11 mouse cellular contexts compared by ENCODE assay signal in genomic region chr9:21609861-21610260, GRCm38 (mm10). TPM values are rescaled to one million over a fixed set of nuclear protein-coding genes. Genes with fewer than 3 reads are reported as not detected.
DNase-seq lines count a peak whose midpoint lies in the region; ATAC-seq and TF ChIP-seq lines count a peak whose summit lies in the region.
"Had no signal": no experiment of that assay in that cellular context is flagged by ENCODE, and none has a peak within 500 bp of the region (broad histone marks: within the 10 kb centered on the region; RNA-seq: fewer than 3 reads in every experiment).

No protein-coding gene starts in this region.

- no peak overlapping the region for H3K4me2 ChIP-seq in midbrain, embryonic 15.5 days
- H3K4me2 ChIP-seq in forebrain, embryonic 13.5 days = no peak overlapping the region
- H3K4me2 ChIP-seq: embryonic facial prominence, embryonic 12.5 days; heart, embryonic 15.5 days had no signal

- H3ac ChIP-seq in C2C12 (ENCODE audit: control insufficient read depth, insufficient read length, low read depth) = no peak overlapping the region

- H3K79me3 ChIP-seq in C2C12 (ENCODE audit: low read depth) = no peaks in the 10 kb centered on the region

- peaks cover 4% of the 10 kb centered on the region for H3K79me2 ChIP-seq in C2C12 (ENCODE audit: control insufficient read depth, insufficient read depth)

- no peaks in the 10 kb centered on the region for H3K9me3 ChIP-seq in midbrain, embryonic 15.5 days
- H3K9me3 ChIP-seq in forebrain, embryonic 13.5 days (replicated peaks) = no peaks in the 10 kb centered on the region
- H3K9me3 ChIP-seq: embryonic facial prominence, embryonic 12.5 days; heart, embryonic 15.5 days had no signal

- DNase-seq in 3134 (ENCODE audit: extremely low read depth, insufficient read length, low spot score) = peak; percentile 64
- peak; percentile 92 for DNase-seq in induced T-regulatory cell, adult 2 months (ENCODE audit: low read depth)
- peak; percentile 87 to 88 for DNase-seq in natural killer cell, adult 2 months (ENCODE audit: low spot score in 2 of 2)
- DNase-seq in gastrocnemius, postnatal 25 days = no peak
- DNase-seq in embryo, embryonic 10.5 days (ENCODE audit: low spot score) = no peak
- DNase-seq: kidney, adult 11 months had no signal

- H3K36me3 ChIP-seq in C2C12 (ENCODE audit: control insufficient read depth, insufficient read depth) = no peaks in the 10 kb centered on the region
- H3K36me3 ChIP-seq in midbrain, embryonic 15.5 days (replicated peaks) = no peaks in the 10 kb centered on the region
- H3K36me3 ChIP-seq in forebrain, embryonic 13.5 days (ENCODE audit: poor library complexity, severe bottlenecking) = no peaks in the 10 kb centered on the region
- H3K36me3 ChIP-seq: embryonic facial prominence, embryonic 12.5 days; heart, embryonic 15.5 days had no signal

- H3K4me3 ChIP-seq in C2C12 (ENCODE audit: insufficient read depth, poor library complexity, severe bottlenecking) = no peak overlapping the region
- no peak overlapping the region for H3K4me3 ChIP-seq in midbrain, embryonic 15.5 days
- no peak overlapping the region for H3K4me3 ChIP-seq in forebrain, embryonic 13.5 days
- H3K4me3 ChIP-seq: embryonic facial prominence, embryonic 12.5 days; heart, embryonic 15.5 days had no signal

- 88% methylated on average over 1 of the region's 1 CpGs for WGBS in midbrain, embryonic 15.5 days
- 94% methylated on average over 1 of the region's 1 CpGs for WGBS in forebrain, embryonic 13.5 days

- ATAC-seq in midbrain, embryonic 15.5 days (replicated peaks) = no peak
- no peak for ATAC-seq in forebrain, embryonic 13.5 days

- H3K27ac ChIP-seq in midbrain, embryonic 15.5 days = no peak overlapping the region
- no peak overlapping the region for H3K27ac ChIP-seq in forebrain, embryonic 13.5 days
- H3K27ac ChIP-seq: embryonic facial prominence, embryonic 12.5 days; heart, embryonic 15.5 days had no signal

- no peak for TF ChIP-seq CTCF in C2C12 (IDR thresholded peaks at IDR 0.05; ENCODE audit: control insufficient read depth, insufficient read depth, insufficient read length)

- peaks cover 1% of the 10 kb centered on the region; the same call in 1 of the 2 replicates for H3K4me1 ChIP-seq in midbrain, embryonic 15.5 days
- H3K4me1 ChIP-seq in forebrain, embryonic 13.5 days = peaks cover 2% of the 10 kb centered on the region; the same call in 1 of the 2 replicates
- H3K4me1 ChIP-seq: embryonic facial prominence, embryonic 12.5 days had no signal

- H3K27me3 ChIP-seq in C2C12 (ENCODE audit: control insufficient read depth, insufficient read depth, insufficient read length) = no peaks in the 10 kb centered on the region
- no peaks in the 10 kb centered on the region for H3K27me3 ChIP-seq in midbrain, embryonic 15.5 days (replicated peaks)
- H3K27me3 ChIP-seq in forebrain, embryonic 13.5 days = no peaks in the 10 kb centered on the region
- H3K27me3 ChIP-seq: embryonic facial prominence, embryonic 12.5 days; heart, embryonic 15.5 days had no signal

- H3K9ac ChIP-seq in midbrain, embryonic 15.5 days = no peak overlapping the region
- H3K9ac ChIP-seq in forebrain, embryonic 13.5 days = no peak overlapping the region
- H3K9ac ChIP-seq: embryonic facial prominence, embryonic 12.5 days; heart, embryonic 15.5 days had no signal

TF ChIP-seq in C2C12, 6 proteins besides CTCF, POLR2A, EP300 and RAD21:
- TF ChIP-seq FOSL1 (IDR thresholded peaks at IDR 0.05; ENCODE audit: insufficient read depth, low read length, poor library complexity, severe bottlenecking) (no peak), CEBPB (IDR thresholded peaks at IDR 0.05; ENCODE audit: low read depth) (peak; percentile 9)

RNA-seq across cellular contexts. Expression of gene Smarca4, which starts 6.1 kb away (rescaled TPM):
- 72.2 TPM for polyA plus RNA-seq in C2C12 (2012; fragmentation: generic; extraction: Trizol)
- 158 and 163 TPM in 2 replicates for polyA plus RNA-seq in midbrain, embryonic 15.5 days (2015; fragmentation: Nextera tagmentation; extraction: Ambion mirVana)
- total RNA-seq in gastrocnemius, postnatal 25 days (2021) = 10 to 100 TPM; 39.3 to 39.6 TPM
- 159 and 174 TPM in 2 replicates for polyA plus RNA-seq in forebrain, embryonic 13.5 days (2015; fragmentation: Nextera tagmentation; extraction: Ambion mirVana)

RNA-seq across cellular contexts. Expression of gene Yipf2, which starts 17.2 kb away (rescaled TPM):
- 12.5 TPM for polyA plus RNA-seq in C2C12 (2012; fragmentation: generic; extraction: Trizol)
- polyA plus RNA-seq in midbrain, embryonic 15.5 days (2015; fragmentation: Nextera tagmentation; extraction: Ambion mirVana) = 27.0 and 29.2 TPM in 2 replicates
- 1 to 10 TPM; 3.5 to 5.1 TPM for total RNA-seq in gastrocnemius, postnatal 25 days (2021)
- 20.6 and 23.0 TPM in 2 replicates for polyA plus RNA-seq in forebrain, embryonic 13.5 days (2015; fragmentation: Nextera tagmentation; extraction: Ambion mirVana)

RNA-seq across cellular contexts. Expression of gene Timm29, which starts 17.3 kb away (rescaled TPM):
- polyA plus RNA-seq in C2C12 (2012; fragmentation: generic; extraction: Trizol) = 20.8 TPM
- polyA plus RNA-seq in midbrain, embryonic 15.5 days (2015; fragmentation: Nextera tagmentation; extraction: Ambion mirVana) = 68.0 and 68.8 TPM in 2 replicates
- total RNA-seq in gastrocnemius, postnatal 25 days (2021) = 10 to 100 TPM; 41.6 to 41.8 TPM
- polyA plus RNA-seq in forebrain, embryonic 13.5 days (2015; fragmentation: Nextera tagmentation; extraction: Ambion mirVana) = 44.3 and 46.7 TPM in 2 replicates

Comparison
In these comparisons a context has a peak if more than half of its experiments do, and no peak if none do; other contexts are left out.
1. DNase-seq: peak in 3134 (single experiment), induced T-regulatory cell, adult 2 months (single experiment) and natural killer cell, adult 2 months (2 of 2); none in gastrocnemius, postnatal 25 days (single experiment) and embryo, embryonic 10.5 days (single experiment).